Mouse (Mus musculus): ENCODE data around the gene Prr3.
"Not testable (repeated sequence)": the region's sequence is repeated elsewhere in the genome, so short reads cannot be mapped to it uniquely, and the experiment has no call there.

Prr3 gene

GRCm38 (mm10) chr17:35979401-35980362, at the start of gene Prr3, which contains the start of gene Gnl1:
Gene Prr3 (minus strand): TSS chr17:35980236.
Gene Gnl1 (plus strand): TSS chr17:35979851.
- DNase-seq (ENCODE audit: low spot score), result peak; percentile 94

GRCm38 (mm10) chr17:36028879-36029619, 49.0 kb upstream of the Prr3 start:
- no peak for DNase-seq (ENCODE audit: low spot score)

- no peak for DNase-seq (ENCODE audit: low spot score)
These were observed 47.6 kb upstream of the Prr3 start for GRCm38 (mm10) chr17:36027663-36028062.

- DNase-seq (ENCODE audit: low spot score), result no peak
These were observed 45.9 kb upstream of the Prr3 start for GRCm38 (mm10) chr17:36025901-36026300.

GRCm38 (mm10) chr17:36025197-36025596, 45.2 kb upstream of the Prr3 start:
- no peak for DNase-seq (ENCODE audit: low spot score)

- no peak for DNase-seq (ENCODE audit: low spot score)
These were observed 43.9 kb upstream of the Prr3 start for GRCm38 (mm10) chr17:36023710-36024654.

- DNase-seq (ENCODE audit: low spot score), result no peak
These were observed 42.9 kb upstream of the Prr3 start for GRCm38 (mm10) chr17:36022922-36023321.

- DNase-seq (ENCODE audit: low spot score), result no peak
These were observed 42.1 kb upstream of the Prr3 start for GRCm38 (mm10) chr17:36022098-36022497.

GRCm38 (mm10) chr17:36021309-36021708, 41.3 kb upstream of the Prr3 start:
- DNase-seq (ENCODE audit: low spot score), result no peak

- DNase-seq (ENCODE audit: low spot score), result peak; percentile 59
These were observed 40.4 kb upstream of the Prr3 start, which contains the start of gene H2-T24 for GRCm38 (mm10) chr17:36020191-36021073. Gene H2-T24 (minus strand): TSS chr17:36020560.

GRCm38 (mm10) chr17:36019519-36019918, 39.5 kb upstream of the Prr3 start:
- DNase-seq (ENCODE audit: low spot score), result no peak

- no peak for DNase-seq (ENCODE audit: low spot score)
These were observed 38.9 kb upstream of the Prr3 start for GRCm38 (mm10) chr17:36018979-36019378.

- DNase-seq (ENCODE audit: low spot score), result no peak
These were observed 37.0 kb upstream of the Prr3 start for GRCm38 (mm10) chr17:36017046-36017445.

GRCm38 (mm10) chr17:36014977-36015376, 34.9 kb upstream of the Prr3 start:
- DNase-seq (ENCODE audit: low spot score), result no peak

- DNase-seq (ENCODE audit: low spot score), result not testable (repeated sequence)
These were observed 24.4 kb upstream of the Prr3 start for GRCm38 (mm10) chr17:36004409-36004808.

- no peak for DNase-seq (ENCODE audit: low spot score)
These were observed 23.3 kb upstream of the Prr3 start for GRCm38 (mm10) chr17:36003331-36003730.

- DNase-seq (ENCODE audit: low spot score), result no peak
These were observed 21.9 kb upstream of the Prr3 start for GRCm38 (mm10) chr17:36001966-36002365.

GRCm38 (mm10) chr17:36001121-36001897, 21.3 kb upstream of the Prr3 start:
- DNase-seq (ENCODE audit: low spot score), result no peak

GRCm38 (mm10) chr17:36000349-36000748, 20.3 kb upstream of the Prr3 start:
- DNase-seq (ENCODE audit: low spot score), result no peak

- no peak for DNase-seq (ENCODE audit: low spot score)
These were observed 19.3 kb upstream of the Prr3 start for GRCm38 (mm10) chr17:35999356-35999755.
